Mouse (Mus musculus): Measurements from ENCODE around the gene Pkig. TPM values are rescaled to one million over a fixed set of nuclear protein-coding genes. Genes with fewer than 3 reads are reported as not detected.
"Not testable (repeated sequence)": the region's sequence is repeated elsewhere in the genome, so short reads cannot be mapped to it uniquely, and the experiment has no call there.

Pkig gene
- polyA plus RNA-seq, 1 experiment from 2014 or later, result 135 TPM

DNA sequence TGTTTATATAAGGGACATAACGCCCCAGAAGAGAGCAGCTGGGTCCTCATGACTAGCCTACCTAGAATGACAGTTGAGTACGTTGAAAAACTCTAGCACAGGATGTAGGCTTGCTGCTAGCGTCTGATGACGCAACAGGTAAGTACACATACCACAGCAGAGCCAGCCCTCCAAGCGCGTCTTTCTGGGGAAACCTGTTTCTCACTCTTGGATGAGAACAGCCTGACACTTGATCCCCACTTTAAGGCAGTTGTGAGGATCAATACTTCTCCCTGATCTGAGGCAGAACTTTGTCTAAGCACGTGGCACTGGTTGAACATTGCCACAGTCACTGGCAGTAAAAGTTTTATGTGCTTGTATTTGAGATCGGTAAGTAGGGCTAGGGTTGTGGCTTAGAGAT, 37.7 kb upstream of the Pkig start:
- Histone ChIP-seq H3K4me3 (replicated peaks) (no peak overlapping the region), H3K36me3 (peaks cover 90% of the 10 kb centered on the region), H3K27ac (no peak overlapping the region), H3K9ac (replicated peaks) (no peak overlapping the region), H3K4me2 (no peak overlapping the region), H3K9me3 (no peaks in the 10 kb centered on the region), H3K4me1 (replicated peaks) (no peaks in the 10 kb centered on the region), H3K27me3 (no peaks in the 10 kb centered on the region)
- WGBS, result 79% methylated on average over 8 of the region's 8 CpGs
- ATAC-seq (ENCODE audit: insufficient number of reproducible peaks, insufficient read depth, low FRiP score, low TSS enrichment, low read depth), result no peak

DNA sequence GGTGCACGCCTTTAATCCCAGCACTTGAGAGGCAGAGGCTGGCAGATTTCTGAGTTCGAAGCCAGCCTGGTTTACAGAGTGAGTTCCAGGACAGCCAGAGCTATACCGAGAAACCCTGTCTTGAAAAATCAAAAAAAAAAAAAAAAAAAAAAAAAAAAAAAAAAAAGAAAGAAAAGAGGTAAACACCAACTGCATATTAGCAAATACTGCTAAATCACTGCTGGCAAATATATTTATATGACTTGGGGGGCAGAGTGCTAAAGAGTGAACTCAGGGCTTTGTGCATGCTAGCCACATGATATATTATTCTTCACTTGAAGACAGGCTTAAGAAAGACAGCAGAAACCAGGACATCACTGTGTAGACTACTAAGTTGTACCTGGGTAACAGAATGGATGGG, 36.8 kb upstream of the Pkig start:
- not testable (repeated sequence) for H3K4me2 ChIP-seq; ATAC-seq (ENCODE audit: insufficient number of reproducible peaks, insufficient read depth, low FRiP score, low TSS enrichment, low read depth); H3K4me3 ChIP-seq (replicated peaks); H3K27ac ChIP-seq; H3K27me3 ChIP-seq; H3K9me3 ChIP-seq; H3K9ac ChIP-seq (replicated peaks); H3K4me1 ChIP-seq (replicated peaks)
- WGBS, result 93% methylated on average over 3 of the region's 3 CpGs
- H3K36me3 ChIP-seq, result peaks cover 90% of the 10 kb centered on the region

DNA sequence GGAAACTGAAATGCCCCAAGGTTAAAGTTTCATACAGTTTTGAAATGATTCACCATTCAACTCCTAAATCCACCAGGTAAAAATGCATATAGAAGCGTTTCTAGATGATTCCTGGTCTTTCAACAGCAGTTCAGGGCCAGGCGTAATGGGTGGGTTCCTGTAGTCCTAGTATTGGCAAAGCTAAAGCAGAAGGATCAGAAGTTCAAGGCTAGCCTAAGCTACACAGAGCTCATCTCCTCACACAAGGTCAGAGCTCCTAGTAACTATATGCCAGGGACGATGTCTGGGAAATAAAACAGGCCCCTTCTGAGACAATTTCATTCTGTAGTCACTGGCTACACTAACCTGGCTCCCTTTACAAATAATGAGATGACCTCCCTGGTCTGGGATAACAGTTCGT, 27.0 kb upstream of the Pkig start:
- no peak overlapping the region for H3K27ac ChIP-seq

DNA sequence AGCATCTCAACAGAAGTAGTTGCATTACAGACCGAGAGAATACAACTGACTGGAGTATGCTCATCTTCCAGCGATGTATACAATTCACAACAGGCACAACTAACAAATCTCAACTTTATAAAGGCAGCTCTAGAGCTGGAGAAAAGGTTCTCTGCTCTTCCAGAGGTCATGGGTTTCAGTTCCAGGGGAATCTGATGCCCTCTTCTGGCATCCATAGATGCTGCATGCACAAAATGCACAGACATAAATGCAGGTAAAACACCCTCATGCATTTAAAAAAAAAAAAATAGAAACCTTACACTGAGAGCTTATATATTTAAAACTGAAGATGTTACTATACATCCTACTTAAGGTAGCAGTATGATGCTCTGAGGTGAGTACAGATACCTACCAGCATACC, 26.5 kb upstream of the Pkig start:
- 94% methylated on average over 2 of the region's 2 CpGs for WGBS
- Histone ChIP-seq H3K9ac (replicated peaks) (no peak overlapping the region), H3K4me1 (replicated peaks) (no peaks in the 10 kb centered on the region), H3K4me2 (no peak overlapping the region), H3K27me3 (no peaks in the 10 kb centered on the region), H3K4me3 (replicated peaks) (no peak overlapping the region), H3K9me3 (no peaks in the 10 kb centered on the region), H3K27ac (no peak overlapping the region), H3K36me3 (peaks cover 92% of the 10 kb centered on the region)
- ATAC-seq (ENCODE audit: insufficient number of reproducible peaks, insufficient read depth, low FRiP score, low TSS enrichment, low read depth), result no peak

More for the DNA sequence above, 27.0 kb upstream of the Pkig start:
- H3K9ac ChIP-seq (replicated peaks), result no peak overlapping the region
- ATAC-seq (ENCODE audit: insufficient number of reproducible peaks, insufficient read depth, low FRiP score, low TSS enrichment, low read depth), result no peak
- 95% methylated on average over 4 of the region's 4 CpGs for WGBS
- H3K4me3 ChIP-seq (replicated peaks), result no peak overlapping the region
- H3K4me1 ChIP-seq (replicated peaks), result no peaks in the 10 kb centered on the region
- H3K9me3 ChIP-seq, result no peaks in the 10 kb centered on the region
- H3K27me3 ChIP-seq, result no peaks in the 10 kb centered on the region
- H3K36me3 ChIP-seq, result peaks cover 92% of the 10 kb centered on the region
- no peak overlapping the region for H3K4me2 ChIP-seq

DNA sequence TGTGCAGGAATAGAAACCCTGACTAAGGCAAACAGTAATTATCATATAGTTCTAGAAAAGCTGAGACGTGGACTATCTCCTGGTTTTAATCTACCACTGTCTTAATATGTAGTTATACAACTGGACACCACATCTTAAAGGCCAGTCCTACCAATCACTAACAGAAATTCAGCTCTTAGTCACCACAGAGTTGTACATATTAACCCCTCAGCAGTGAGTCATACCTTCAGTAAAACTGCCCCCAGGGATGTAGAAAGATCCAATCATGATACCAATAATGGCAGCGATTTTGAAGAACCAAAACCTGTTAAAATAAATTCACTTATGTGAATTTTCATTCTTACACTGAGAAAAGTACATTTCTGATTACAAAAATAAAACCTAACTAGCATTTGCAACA, 24.0 kb upstream of the Pkig start:
- ATAC-seq (ENCODE audit: insufficient number of reproducible peaks, insufficient read depth, low FRiP score, low TSS enrichment, low read depth), result no peak
- H3K36me3 ChIP-seq, result peaks cover 72% of the 10 kb centered on the region
- WGBS, result 90% methylated on average over 2 of the region's 2 CpGs
- no peaks in the 10 kb centered on the region for H3K9me3 ChIP-seq
- no peak overlapping the region for H3K4me2 ChIP-seq
- no peak overlapping the region for H3K27ac ChIP-seq
- H3K4me3 ChIP-seq (replicated peaks), result no peak overlapping the region
- H3K9ac ChIP-seq (replicated peaks), result no peak overlapping the region
- H3K4me1 ChIP-seq (replicated peaks), result no peaks in the 10 kb centered on the region; the same call in 1 of the 2 replicates
- H3K27me3 ChIP-seq, result no peaks in the 10 kb centered on the region

DNA sequence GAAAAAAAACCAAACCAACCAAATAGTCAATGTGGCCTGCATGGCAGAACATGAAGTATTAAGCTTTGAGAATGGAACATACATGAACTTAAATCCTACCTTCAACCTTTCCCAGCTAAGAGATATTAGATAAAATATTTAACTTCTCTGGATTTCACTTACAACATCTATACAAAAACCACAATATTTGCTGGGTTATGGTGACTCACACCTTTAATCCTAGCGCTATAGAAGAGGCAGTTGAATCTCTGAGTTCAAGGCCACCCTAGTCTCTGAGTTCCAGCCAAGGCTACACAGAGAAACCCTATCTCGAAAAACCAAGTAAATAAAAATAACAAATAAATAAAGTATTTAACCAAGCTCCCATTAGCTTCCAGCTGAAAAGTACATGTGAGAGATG, 22.1 kb upstream of the Pkig start:
- Histone ChIP-seq H3K4me1 (replicated peaks) (no peaks in the 10 kb centered on the region; the same call in 1 of the 2 replicates), H3K27me3 (no peaks in the 10 kb centered on the region), H3K9ac (replicated peaks) (no peak overlapping the region), H3K27ac (no peak overlapping the region), H3K4me2 (no peak overlapping the region), H3K4me3 (replicated peaks) (no peak overlapping the region), H3K36me3 (peaks cover 57% of the 10 kb centered on the region), H3K9me3 (no peaks in the 10 kb centered on the region)
- no peak for ATAC-seq (ENCODE audit: insufficient number of reproducible peaks, insufficient read depth, low FRiP score, low TSS enrichment, low read depth)
- 91% methylated on average over 2 of the region's 2 CpGs for WGBS

DNA sequence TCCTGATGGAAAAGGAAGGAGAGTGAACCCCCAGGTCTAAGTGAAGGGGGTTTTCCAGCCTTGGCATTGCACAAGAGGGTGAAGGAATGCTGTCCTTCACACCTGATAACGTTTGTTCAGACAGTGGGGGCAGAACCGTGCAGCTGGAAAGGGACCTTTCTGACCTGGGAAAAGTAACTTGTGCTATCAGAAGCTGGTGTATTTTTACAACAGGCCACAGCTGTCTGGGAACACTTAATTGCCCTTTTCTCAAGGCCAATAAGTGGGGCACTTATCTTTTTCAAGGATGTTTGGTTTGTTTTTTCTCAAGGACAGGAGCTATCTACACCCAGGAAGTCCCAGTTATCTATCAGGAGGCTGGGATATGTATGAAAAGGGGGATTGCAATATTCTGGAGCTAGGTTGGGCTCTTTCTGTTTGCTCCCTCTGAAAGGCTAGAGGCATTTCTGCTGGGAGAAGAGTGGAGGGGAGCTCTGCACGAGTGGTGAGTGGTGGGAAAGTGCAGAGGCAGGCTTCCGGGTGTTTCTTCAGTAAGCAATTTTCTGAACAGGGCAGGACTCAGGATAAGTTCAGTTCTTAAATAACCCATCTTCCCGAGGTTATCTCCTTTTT, 20.4 kb upstream of the Pkig start:
- H3K9ac ChIP-seq (replicated peaks), result no peak overlapping the region
- H3K36me3 ChIP-seq, result peaks cover 47% of the 10 kb centered on the region
- no peaks in the 10 kb centered on the region for H3K27me3 ChIP-seq
- ATAC-seq (ENCODE audit: insufficient number of reproducible peaks, insufficient read depth, low FRiP score, low TSS enrichment, low read depth), result no peak
- 53% methylated on average over 5 of the region's 5 CpGs for WGBS
- H3K9me3 ChIP-seq, result no peaks in the 10 kb centered on the region
- H3K4me1 ChIP-seq (replicated peaks), result peaks cover 3% of the 10 kb centered on the region; the same call in 1 of the 2 replicates
- no peak overlapping the region for H3K4me3 ChIP-seq (replicated peaks)
- H3K4me2 ChIP-seq, result no peak overlapping the region
- H3K27ac ChIP-seq, result no peak overlapping the region

DNA sequence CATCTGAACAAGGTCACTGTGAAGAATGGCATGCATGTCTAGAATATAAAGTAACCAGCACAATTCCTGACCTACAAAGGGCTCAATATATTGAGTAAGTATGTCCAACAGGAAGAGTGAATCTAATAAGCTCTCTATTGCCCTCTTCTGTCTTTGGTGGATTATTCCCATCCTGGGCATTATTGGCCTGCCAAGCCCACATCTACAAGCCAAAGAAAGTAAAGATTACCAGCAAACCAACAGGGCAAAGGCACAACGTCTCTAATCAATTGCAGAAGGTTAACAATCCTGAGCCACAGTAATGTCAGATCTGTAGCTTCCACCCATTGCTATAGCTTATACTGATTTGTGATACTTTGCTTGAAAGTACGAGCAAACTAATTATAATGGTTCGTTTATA, 17.7 kb upstream of the Pkig start:
- ATAC-seq (ENCODE audit: insufficient number of reproducible peaks, insufficient read depth, low FRiP score, low TSS enrichment, low read depth), result no peak
- no peak overlapping the region for H3K4me3 ChIP-seq (replicated peaks)
- no peaks in the 10 kb centered on the region for H3K27me3 ChIP-seq
- 83% methylated on average over 3 of the region's 3 CpGs for WGBS
- H3K27ac ChIP-seq, result no peak overlapping the region
- peaks cover 16% of the 10 kb centered on the region for H3K4me1 ChIP-seq (replicated peaks)
- H3K9me3 ChIP-seq, result no peaks in the 10 kb centered on the region
- no peak overlapping the region for H3K9ac ChIP-seq (replicated peaks)
- H3K36me3 ChIP-seq, result peaks cover 28% of the 10 kb centered on the region
- H3K4me2 ChIP-seq, result no peak overlapping the region

DNA sequence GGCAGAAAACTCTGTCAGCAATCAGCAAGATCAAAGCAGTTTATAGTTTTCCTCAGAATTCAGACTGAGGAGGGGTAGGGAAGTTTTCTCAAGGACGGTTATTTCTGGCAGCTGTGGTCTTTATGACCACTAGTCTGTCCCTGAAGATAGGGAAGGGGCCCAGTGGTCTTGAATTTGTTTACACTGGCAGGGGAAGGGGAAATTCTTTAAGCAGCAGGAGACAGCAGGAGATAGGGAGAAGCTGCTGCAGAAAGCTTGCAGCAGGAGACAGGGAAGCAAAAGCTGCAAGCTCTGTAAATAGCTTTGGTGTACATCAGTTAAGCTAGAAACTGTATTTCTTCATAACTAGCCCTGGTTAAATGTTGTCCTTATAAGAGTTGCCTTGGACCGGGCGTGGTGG, 16.5 kb upstream of the Pkig start:
- WGBS, result 75% methylated on average over 3 of the region's 3 CpGs
- Histone ChIP-seq H3K27ac (no peak overlapping the region), H3K9me3 (no peaks in the 10 kb centered on the region), H3K36me3 (peaks cover 19% of the 10 kb centered on the region; the same call in 1 of the 2 replicates), H3K4me3 (replicated peaks) (no peak overlapping the region), H3K27me3 (no peaks in the 10 kb centered on the region), H3K9ac (replicated peaks) (no peak overlapping the region), H3K4me2 (no peak overlapping the region), H3K4me1 (replicated peaks) (peaks cover 16% of the 10 kb centered on the region)
- no peak for ATAC-seq (ENCODE audit: insufficient number of reproducible peaks, insufficient read depth, low FRiP score, low TSS enrichment, low read depth)

DNA sequence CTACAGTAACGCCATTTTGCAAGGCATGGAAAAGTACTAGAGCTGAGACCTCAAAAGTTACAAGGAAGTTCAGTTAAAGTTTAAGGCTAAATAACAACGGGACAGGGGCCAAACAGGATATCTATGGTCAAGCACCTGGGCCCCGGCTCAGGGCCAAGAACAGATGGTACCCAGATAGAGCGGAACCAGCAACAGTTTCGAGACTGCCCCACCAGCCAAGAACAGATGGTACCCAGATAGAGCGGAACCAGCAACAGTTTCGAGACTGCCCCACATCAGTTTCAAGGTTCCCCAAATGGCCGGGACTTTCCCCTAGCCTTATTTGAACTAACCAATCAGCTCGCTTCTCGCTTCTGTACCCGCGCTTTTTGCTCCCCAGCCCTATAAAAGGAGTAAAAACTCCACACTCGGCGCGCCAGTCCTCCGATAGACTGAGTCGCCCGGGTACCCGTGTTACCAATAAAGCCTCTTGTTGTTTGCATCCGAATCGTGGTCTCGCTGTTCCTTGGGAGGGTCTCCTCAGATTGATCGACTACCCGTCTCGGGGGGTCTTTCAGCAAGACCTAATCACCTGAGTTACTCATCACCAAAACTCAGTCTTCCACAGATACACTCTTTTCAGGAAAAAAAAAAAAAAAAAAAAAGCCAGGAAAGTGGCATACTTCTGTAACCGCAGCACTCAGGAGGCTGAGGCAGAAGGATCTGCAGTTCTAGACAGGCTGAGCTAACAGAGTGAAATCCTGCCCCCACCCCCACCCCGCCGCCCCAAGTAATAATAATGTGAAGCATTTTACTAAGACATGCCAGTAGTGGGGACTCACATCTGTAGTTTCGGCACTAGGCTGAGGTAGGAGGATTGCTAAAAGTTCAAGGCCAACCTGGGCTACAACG, 15.3 kb upstream of the Pkig start:
- no peak for ATAC-seq (ENCODE audit: insufficient number of reproducible peaks, insufficient read depth, low FRiP score, low TSS enrichment, low read depth)
- Histone ChIP-seq H3K27ac (no peak overlapping the region), H3K36me3 (peaks cover 13% of the 10 kb centered on the region; the same call in 1 of the 2 replicates), H3K9me3 (no peaks in the 10 kb centered on the region), H3K9ac (replicated peaks) (no peak overlapping the region), H3K4me3 (replicated peaks) (peak overlapping the region; percentile 92), H3K4me1 (replicated peaks) (peaks cover 16% of the 10 kb centered on the region), H3K27me3 (no peaks in the 10 kb centered on the region), H3K4me2 (peak overlapping the region; percentile 63)
- 91% methylated on average over 30 of the region's 30 CpGs for WGBS

DNA sequence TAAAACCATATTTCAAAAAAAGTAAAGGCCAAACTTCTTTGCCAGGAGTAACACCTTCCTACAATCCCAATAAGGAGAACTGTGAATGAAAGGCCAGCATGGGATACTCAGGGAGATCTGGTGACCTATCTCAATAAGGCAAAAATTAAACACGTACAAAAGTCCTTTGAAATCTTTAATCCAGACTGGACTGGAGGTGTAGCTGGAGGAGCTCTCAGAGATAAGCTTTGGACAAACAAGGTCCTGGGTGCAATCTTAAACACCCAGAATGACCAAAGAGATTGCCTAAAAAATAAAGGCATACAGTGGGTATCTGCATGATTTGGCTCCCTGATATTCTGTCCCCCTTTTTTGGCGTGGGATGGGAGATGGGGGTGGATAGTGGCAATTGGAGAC, 14.6 kb upstream of the Pkig start:
- peak overlapping the region; percentile 92 for H3K4me3 ChIP-seq (replicated peaks)
- peaks cover 16% of the 10 kb centered on the region for H3K4me1 ChIP-seq (replicated peaks)
- H3K9ac ChIP-seq (replicated peaks), result 0 out of 2 replicates have a peak overlapping the region, but pooled peaks have one; percentile 90
- no peak overlapping the region for H3K27ac ChIP-seq
- no peaks in the 10 kb centered on the region for H3K9me3 ChIP-seq
- H3K27me3 ChIP-seq, result no peaks in the 10 kb centered on the region
- peak overlapping the region; percentile 63 for H3K4me2 ChIP-seq
- 81% methylated on average over 2 of the region's 2 CpGs for WGBS
- ATAC-seq (ENCODE audit: insufficient number of reproducible peaks, insufficient read depth, low FRiP score, low TSS enrichment, low read depth), result no peak
- peaks cover 13% of the 10 kb centered on the region; the same call in 1 of the 2 replicates for H3K36me3 ChIP-seq

Measured in limb, embryonic 12.5 days (tissue).